ENCODE assay signal across 10 mouse cellular contexts in the genomic region with DNA sequence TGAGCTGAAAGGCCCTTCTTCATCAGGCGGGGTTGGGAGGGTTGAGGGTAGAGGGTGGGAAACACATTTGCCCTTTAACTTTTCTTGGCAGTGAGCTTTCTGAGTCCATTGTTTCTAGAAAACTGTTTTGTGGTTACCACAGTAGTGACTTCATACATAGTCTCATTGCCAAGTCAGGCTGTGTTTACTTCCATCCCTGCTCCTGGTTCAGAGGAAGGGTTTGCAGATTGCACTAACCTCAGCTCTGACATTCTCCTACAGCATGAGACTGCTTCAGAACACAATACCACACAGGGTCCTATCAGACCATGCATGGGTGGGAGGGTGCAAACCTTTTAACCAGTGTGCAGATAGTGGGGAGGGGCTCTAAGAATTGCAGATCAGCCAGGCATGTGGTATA.
DNase-seq lines count a peak whose midpoint lies in the region; ATAC-seq and TF ChIP-seq lines count a peak whose summit lies in the region.
"Had no signal": no experiment of that assay in that cellular context is flagged by ENCODE, and none has a peak within 500 bp of the region (broad histone marks: within the 10 kb centered on the region; RNA-seq: fewer than 3 reads in every experiment).

No protein-coding gene starts in this region.

- peak; percentile 25; the same call in 1 of the 2 replicates for ATAC-seq in frontal cortex, adult (ENCODE audit: low TSS enrichment)
- no peak for ATAC-seq in midbrain, postnatal 0 days (ENCODE audit: low FRiP score)

- 61% methylated on average over 1 of the region's 1 CpGs for WGBS in midbrain, postnatal 0 days
- 89% methylated on average over 1 of the region's 1 CpGs for WGBS in midbrain, embryonic 10.5 days

- no peak overlapping the region for H3K4me2 ChIP-seq in midbrain, postnatal 0 days (ENCODE audit: low read depth, low read length, poor library complexity, severe bottlenecking)

- H3K27ac ChIP-seq in midbrain, postnatal 0 days (ENCODE audit: low read depth, low read length) = no peak overlapping the region
- H3K27ac ChIP-seq in midbrain, embryonic 10.5 days (replicated peaks) = no peak overlapping the region

- no peak for DNase-seq in frontal cortex, postnatal 14 days (ENCODE audit: low spot score in 2 of 2)
- peak; percentile 52 for DNase-seq in midbrain, postnatal 0 days (ENCODE audit: low spot score)
- no peak for DNase-seq in midbrain, embryonic 10.5 days (ENCODE audit: low spot score)
- DNase-seq in heart, postnatal 4 days = peak; percentile 51
- peak; percentile 69 for DNase-seq in skeletal muscle tissue, adult 2 months (ENCODE audit: low read depth, low spot score)
- no peak for DNase-seq in embryo, embryonic 10.5 days (ENCODE audit: low spot score)
- no peak for DNase-seq in frontal cortex, postnatal 25 days (ENCODE audit: low spot score in 2 of 2)
- DNase-seq: adrenal gland, postnatal 25 days; thymus, adult 2 months had no signal

- no peak for TF ChIP-seq CTCF in midbrain, postnatal 0 days (IDR thresholded peaks at IDR 0.05)

- H3K27me3 ChIP-seq in midbrain, postnatal 0 days (ENCODE audit: insufficient read depth, low read length) = no peaks in the 10 kb centered on the region
- no peaks in the 10 kb centered on the region for H3K27me3 ChIP-seq in midbrain, embryonic 10.5 days (ENCODE audit: low read depth, poor library complexity, severe bottlenecking)

- H3K4me1 ChIP-seq in midbrain, postnatal 0 days (ENCODE audit: insufficient read depth, low read length) = peaks cover 11% of the 10 kb centered on the region; the same call in 1 of the 2 replicates
- peaks cover 17% of the 10 kb centered on the region for H3K4me1 ChIP-seq in midbrain, embryonic 10.5 days

- no peak overlapping the region for H3K4me3 ChIP-seq in midbrain, postnatal 0 days (ENCODE audit: low read depth, low read length)
- no peak overlapping the region for H3K4me3 ChIP-seq in midbrain, embryonic 10.5 days

- no peak overlapping the region for H3K9ac ChIP-seq in midbrain, postnatal 0 days (replicated peaks; ENCODE audit: low read length, poor library complexity, severe bottlenecking)

- no peaks in the 10 kb centered on the region for H3K36me3 ChIP-seq in midbrain, postnatal 0 days (ENCODE audit: insufficient read depth, low read length)
- H3K36me3 ChIP-seq in midbrain, embryonic 10.5 days = no peaks in the 10 kb centered on the region

- H3K9me3 ChIP-seq in midbrain, postnatal 0 days (ENCODE audit: low read length) = no peaks in the 10 kb centered on the region
- peaks cover 11% of the 10 kb centered on the region for H3K9me3 ChIP-seq in midbrain, embryonic 10.5 days (replicated peaks)

Comparison
In these comparisons a context has a peak if more than half of its experiments do, and no peak if none do; other contexts are left out.
1. DNase-seq: peak in midbrain, postnatal 0 days (single experiment), heart, postnatal 4 days (single experiment) and skeletal muscle tissue, adult 2 months (single experiment); none in frontal cortex, postnatal 14 days (0 of 2), midbrain, embryonic 10.5 days (single experiment), embryo, embryonic 10.5 days (single experiment) and frontal cortex, postnatal 25 days (0 of 2).